Mouse (Mus musculus) testis, adult 2 months (tissue): ENCODE measurements around the gene Sypl. TPM values are rescaled to one million over a fixed set of nuclear protein-coding genes. Genes with fewer than 3 reads are reported as not detected.
"Not testable (repeated sequence)": the region's sequence is repeated elsewhere in the genome, so short reads cannot be mapped to it uniquely, and the experiment has no call there.

Experiments used
- H3K27ac ChIP-seq: fragments of 200-500 bp; 2 replicates; pipeline ENCODE4 v1.5.1; 2012; ENCODE audit warnings: low read depth, low read length; ENCODE audit not compliant: control insufficient read depth, insufficient read depth
- H3K27me3 ChIP-seq: fragments of 200-500 bp; 2 replicates; pipeline ENCODE4 v1.6.1; 2012; ENCODE audit warnings: mild to moderate bottlenecking, low read length, moderate library complexity; ENCODE audit not compliant: control insufficient read depth, insufficient read depth
- H3K36me3 ChIP-seq: fragments of 200-500 bp; 2 replicates; pipeline ENCODE4 v1.6.1; 2012; ENCODE audit warnings: mild to moderate bottlenecking, low read length; ENCODE audit not compliant: control insufficient read depth, insufficient read depth
- H3K4me1 ChIP-seq: fragments of 200-500 bp; 2 replicates; pipeline ENCODE4 v1.6.1; 2012; ENCODE audit warnings: low read length; ENCODE audit not compliant: control insufficient read depth, insufficient read depth
- H3K4me3 ChIP-seq: fragments of 200-500 bp; 2 replicates; pipeline ENCODE4 v1.5.1; 2012; ENCODE audit warnings: low read depth, mild to moderate bottlenecking, low read length, moderate library complexity, mixed read lengths; ENCODE audit not compliant: control insufficient read depth
- CTCF ChIP-seq: fragments of 200-500 bp; IDR thresholded peaks from 2 replicates; pipeline ENCODE4 v1.5.1; 2012; ENCODE audit warnings: low read depth, mild to moderate bottlenecking, inconsistent platforms, low read length, moderate library complexity; ENCODE audit not compliant: control insufficient read depth, insufficient read depth, insufficient replicate concordance
- POLR2A ChIP-seq: fragments of 200-500 bp; IDR thresholded peaks from 2 replicates; pipeline ENCODE4 v1.6.1; 2012; ENCODE audit warnings: low read depth, mild to moderate bottlenecking, inconsistent platforms, low read length, moderate library complexity; ENCODE audit not compliant: control insufficient read depth
- polyA plus RNA-seq: library from polyadenylated mRNA; depleted of rRNA; stranded (reverse); fragments of >200 nt; gene quantifications from 2 replicates; pipeline ENCODE4 v1.2.3, GENCODE M21; 2012

The Sypl gene
- polyA plus RNA-seq, 1 experiment: 221 TPM

DNA sequence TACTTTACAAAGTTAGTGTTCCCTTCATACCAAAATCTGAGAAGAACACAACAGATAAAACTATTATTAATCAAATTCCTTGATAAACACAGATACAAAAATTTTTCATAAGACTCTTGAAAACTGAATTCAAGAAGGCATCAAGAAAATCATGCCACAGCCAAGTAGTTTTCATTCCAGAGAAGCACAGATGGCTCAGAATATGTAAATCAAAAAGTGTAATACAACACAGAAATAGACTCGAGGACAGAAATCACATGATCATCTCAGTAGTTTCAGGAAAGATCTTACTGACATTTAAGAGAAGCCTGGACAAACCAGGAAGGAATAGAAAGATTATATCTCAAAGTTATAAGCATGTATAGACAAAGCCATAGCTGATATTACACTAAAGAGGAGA, 32.6 kb downstream of the Sypl start:
- no peaks in the 10 kb centered on the region for H3K36me3 ChIP-seq
- no peak overlapping the region for H3K27ac ChIP-seq
- TF ChIP-seq CTCF: no peak
- TF ChIP-seq POLR2A: no peak
- no peak overlapping the region for H3K4me3 ChIP-seq
- H3K27me3 ChIP-seq: no peaks in the 10 kb centered on the region
- peaks cover 2% of the 10 kb centered on the region; the same call in 1 of the 2 replicates for H3K4me1 ChIP-seq

DNA sequence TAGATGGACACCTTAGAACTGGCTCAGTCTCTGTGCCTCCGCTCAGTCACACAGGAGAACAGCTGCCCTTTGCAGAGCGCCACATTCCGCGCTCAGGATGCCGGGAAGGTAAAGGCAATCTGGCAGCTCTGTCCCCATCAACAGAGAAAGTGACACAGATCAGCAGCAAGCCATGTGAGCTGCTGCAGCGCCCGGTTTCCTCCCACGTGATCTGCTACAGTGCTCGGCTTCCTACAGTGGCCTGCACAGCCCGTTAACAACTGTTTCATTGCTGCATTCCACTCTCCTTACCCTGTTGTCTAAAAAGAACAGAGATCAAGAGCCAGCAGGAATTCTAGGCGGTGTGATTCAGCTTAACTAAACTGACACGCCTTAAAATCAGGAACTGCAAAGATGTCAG, 36.0 kb downstream of the Sypl start:
- Histone ChIP-seq H3K36me3 (no peaks in the 10 kb centered on the region), H3K27ac (no peak overlapping the region), H3K4me3 (no peak overlapping the region), H3K4me1 (peaks cover 2% of the 10 kb centered on the region; the same call in 1 of the 2 replicates), H3K27me3 (no peaks in the 10 kb centered on the region)
- TF ChIP-seq POLR2A (no peak), CTCF (no peak)

GRCm38 (mm10) chr12:32994081-32994480, 40.4 kb downstream of the Sypl start:
- Histone ChIP-seq H3K4me3 (no peak overlapping the region), H3K4me1 (peaks cover 2% of the 10 kb centered on the region; the same call in 1 of the 2 replicates), H3K27ac (no peak overlapping the region), H3K36me3 (no peaks in the 10 kb centered on the region), H3K27me3 (no peaks in the 10 kb centered on the region)
- TF ChIP-seq CTCF: no peak
- no peak for TF ChIP-seq POLR2A

GRCm38 (mm10) chr12:32995081-32995834, 41.6 kb downstream of the Sypl start:
- Histone ChIP-seq H3K36me3 (no peaks in the 10 kb centered on the region), H3K27ac (no peak overlapping the region), H3K4me3 (no peak overlapping the region), H3K4me1 (no peaks in the 10 kb centered on the region), H3K27me3 (no peaks in the 10 kb centered on the region)
- TF ChIP-seq POLR2A (no peak), CTCF (no peak)

DNA sequence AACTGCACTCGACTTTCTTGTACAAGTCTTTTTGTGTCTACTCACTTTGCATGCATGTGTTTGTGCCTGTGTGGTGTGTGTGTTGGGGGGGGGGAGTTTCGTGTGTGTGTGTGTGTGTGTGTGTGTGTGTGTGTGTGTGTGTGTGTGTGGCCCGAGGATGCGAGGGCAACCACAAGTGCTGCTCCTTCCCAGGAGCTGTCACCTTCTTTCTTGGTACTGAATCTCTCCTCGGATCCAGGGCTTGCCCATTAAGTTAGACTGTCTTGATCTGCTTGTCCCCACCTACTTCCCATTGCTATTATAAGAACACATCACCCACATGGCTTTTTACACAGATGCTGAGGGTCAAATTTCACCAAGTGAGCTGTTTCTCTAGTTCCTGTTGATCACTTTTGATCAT, 45.1 kb downstream of the Sypl start:
- no peaks in the 10 kb centered on the region for H3K27me3 ChIP-seq
- TF ChIP-seq POLR2A (no peak), CTCF (no peak)
- H3K4me3 ChIP-seq: no peak overlapping the region
- no peaks in the 10 kb centered on the region for H3K36me3 ChIP-seq
- no peaks in the 10 kb centered on the region for H3K4me1 ChIP-seq
- no peak overlapping the region for H3K27ac ChIP-seq

DNA sequence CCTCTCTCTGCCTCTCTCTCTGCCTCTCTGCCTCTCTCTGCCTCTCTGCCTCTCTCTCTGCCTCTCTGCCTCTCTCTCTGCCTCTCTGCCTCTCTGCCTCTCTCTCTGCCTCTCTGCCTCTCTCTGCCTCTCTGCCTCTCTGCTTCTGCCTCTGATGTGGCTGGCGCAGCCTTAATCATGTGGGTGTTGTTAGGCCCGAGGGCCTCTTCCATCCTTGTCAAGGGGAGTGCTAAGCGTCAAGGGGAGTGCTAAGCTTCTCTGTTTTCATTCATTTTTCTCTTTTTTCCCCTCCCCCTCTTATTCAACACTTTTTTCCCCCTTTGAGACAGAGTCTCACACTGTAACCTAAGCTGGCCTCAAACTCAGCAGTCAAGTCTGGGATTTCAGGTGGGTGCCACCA, 46.1 kb downstream of the Sypl start:
- H3K27me3 ChIP-seq, H3K36me3 ChIP-seq, H3K27ac ChIP-seq, H3K4me1 ChIP-seq, H3K4me3 ChIP-seq: not testable (repeated sequence)

- H3K27ac ChIP-seq: no peak overlapping the region
- H3K36me3 ChIP-seq: no peaks in the 10 kb centered on the region
- H3K4me3 ChIP-seq: no peak overlapping the region
- H3K4me1 ChIP-seq: no peaks in the 10 kb centered on the region
- no peaks in the 10 kb centered on the region for H3K27me3 ChIP-seq
- TF ChIP-seq CTCF (no peak), POLR2A (no peak)
Measured at GRCm38 (mm10) chr12:33000402-33000801, 46.7 kb downstream of the Sypl start.

- Histone ChIP-seq H3K27ac (no peak overlapping the region), H3K27me3 (no peaks in the 10 kb centered on the region), H3K36me3 (no peaks in the 10 kb centered on the region), H3K4me1 (no peaks in the 10 kb centered on the region), H3K4me3 (no peak overlapping the region)
- TF ChIP-seq CTCF (no peak), POLR2A (no peak)
Measured at GRCm38 (mm10) chr12:33003339-33003965, 49.8 kb downstream of the Sypl start.
